Mouse (Mus musculus): ENCODE data around the gene Atp1a1. TPM values are rescaled to one million over a fixed set of nuclear protein-coding genes. Genes with fewer than 3 reads are reported as not detected.

Atp1a1 gene
- polyA plus RNA-seq, 1 experiment from 2014 or later: 58.4 TPM

DNA sequence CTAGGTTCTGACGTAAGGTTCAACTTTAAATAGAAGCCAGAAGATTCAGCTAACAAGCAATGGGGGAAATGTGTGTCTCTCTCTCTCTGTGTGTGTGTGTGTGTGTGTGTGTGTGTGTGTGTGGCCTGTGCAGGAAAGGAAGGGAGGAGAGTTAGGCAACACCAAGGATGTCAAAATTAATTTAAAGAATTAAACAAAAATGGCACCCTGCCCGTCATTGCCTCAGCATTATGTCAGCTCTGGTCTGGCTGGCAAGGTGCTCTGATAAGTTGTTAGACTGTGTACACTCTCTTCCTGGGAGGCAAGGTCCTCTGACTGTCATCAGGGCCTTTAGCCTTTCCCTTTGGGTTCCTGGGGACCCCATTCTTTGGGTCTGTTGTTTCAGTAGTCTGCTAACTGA is 47.8 kb downstream of the Atp1a1 start:
- H3K4me3 ChIP-seq (ENCODE audit: low read depth, low read length): no peak overlapping the region
- ATAC-seq: no peak
- H3K27me3 ChIP-seq (ENCODE audit: control insufficient read depth, insufficient read depth, low read depth, low read length): no peaks in the 10 kb centered on the region
- H3K9me3 ChIP-seq (replicated peaks; ENCODE audit: control insufficient read depth, low read length, poor library complexity, severe bottlenecking): no peaks in the 10 kb centered on the region
- no peak overlapping the region for H3K27ac ChIP-seq (ENCODE audit: low read length)
- H3K9ac ChIP-seq (ENCODE audit: low read depth, low read length): no peak overlapping the region
- H3K4me2 ChIP-seq (ENCODE audit: low read length): no peak overlapping the region
- peaks cover 7% of the 10 kb centered on the region for H3K4me1 ChIP-seq (ENCODE audit: control insufficient read depth, insufficient read depth, low read length)
- no peaks in the 10 kb centered on the region for H3K36me3 ChIP-seq (ENCODE audit: control insufficient read depth, insufficient read depth, low read length)
- WGBS: 82% methylated on average over 2 of the region's 2 CpGs

DNA sequence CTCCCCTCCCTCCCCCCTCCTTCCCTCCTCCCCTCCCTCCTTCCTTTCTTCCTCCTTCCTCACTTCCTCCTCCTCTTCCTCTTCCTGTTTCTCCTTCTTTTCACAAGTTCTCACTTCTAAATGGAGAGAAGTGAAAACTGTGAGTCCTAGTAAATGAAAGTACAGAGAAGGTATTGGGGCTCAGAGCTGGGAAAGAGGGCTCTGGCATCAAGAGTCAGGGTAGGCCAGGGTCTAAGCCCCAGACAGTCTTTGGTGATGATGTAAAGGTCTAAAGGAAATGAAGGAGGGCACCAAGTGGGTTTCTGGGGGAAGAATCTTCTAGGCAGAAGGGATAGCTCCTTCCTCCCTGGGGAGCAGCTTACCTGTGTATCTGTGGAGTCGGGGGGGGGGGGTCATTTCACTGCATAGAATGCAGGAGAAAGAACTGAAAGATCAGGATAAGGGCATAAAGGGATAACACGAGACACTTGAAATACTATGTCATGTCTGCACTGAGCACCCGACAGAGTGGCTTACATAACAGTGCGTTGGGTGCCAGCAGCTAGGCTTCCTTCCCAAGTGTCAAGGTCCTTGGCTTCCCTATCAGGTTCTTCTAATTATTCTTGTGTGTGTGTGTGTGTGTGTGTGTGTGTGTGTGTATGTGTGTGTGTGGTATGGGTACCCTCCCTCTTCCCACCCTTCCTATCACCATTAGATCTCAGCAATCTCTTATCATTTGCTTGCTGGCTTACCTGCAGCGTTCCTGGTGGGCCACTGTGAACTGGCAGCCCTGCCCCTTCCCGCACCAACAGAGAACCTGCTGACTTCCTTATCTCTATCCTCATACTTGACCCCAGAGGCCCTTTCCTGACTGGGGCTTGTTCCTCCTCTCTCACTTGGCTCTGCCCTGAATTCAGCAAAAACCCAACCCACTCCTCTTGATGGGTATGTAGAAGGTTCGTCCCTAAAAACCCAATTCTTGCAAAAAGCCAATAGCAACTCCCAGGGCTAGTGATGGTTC is 51.6 kb downstream of the Atp1a1 start:
- no peak overlapping the region for H3K27ac ChIP-seq (ENCODE audit: low read length)
- no peak for ATAC-seq
- 0 out of 2 replicates have a peak, but pooled peaks cover 2% of the 10 kb centered on the region for H3K4me1 ChIP-seq (ENCODE audit: control insufficient read depth, insufficient read depth, low read length)
- H3K4me3 ChIP-seq (ENCODE audit: low read depth, low read length): no peak overlapping the region
- H3K36me3 ChIP-seq (ENCODE audit: control insufficient read depth, insufficient read depth, low read length): no peaks in the 10 kb centered on the region
- WGBS: 88% methylated on average over 6 of the region's 7 CpGs
- H3K4me2 ChIP-seq (ENCODE audit: low read length): no peak overlapping the region
- no peaks in the 10 kb centered on the region for H3K27me3 ChIP-seq (ENCODE audit: control insufficient read depth, insufficient read depth, low read depth, low read length)
- no peak overlapping the region for H3K9ac ChIP-seq (ENCODE audit: low read depth, low read length)
- no peaks in the 10 kb centered on the region for H3K9me3 ChIP-seq (replicated peaks; ENCODE audit: control insufficient read depth, low read length, poor library complexity, severe bottlenecking)

DNA sequence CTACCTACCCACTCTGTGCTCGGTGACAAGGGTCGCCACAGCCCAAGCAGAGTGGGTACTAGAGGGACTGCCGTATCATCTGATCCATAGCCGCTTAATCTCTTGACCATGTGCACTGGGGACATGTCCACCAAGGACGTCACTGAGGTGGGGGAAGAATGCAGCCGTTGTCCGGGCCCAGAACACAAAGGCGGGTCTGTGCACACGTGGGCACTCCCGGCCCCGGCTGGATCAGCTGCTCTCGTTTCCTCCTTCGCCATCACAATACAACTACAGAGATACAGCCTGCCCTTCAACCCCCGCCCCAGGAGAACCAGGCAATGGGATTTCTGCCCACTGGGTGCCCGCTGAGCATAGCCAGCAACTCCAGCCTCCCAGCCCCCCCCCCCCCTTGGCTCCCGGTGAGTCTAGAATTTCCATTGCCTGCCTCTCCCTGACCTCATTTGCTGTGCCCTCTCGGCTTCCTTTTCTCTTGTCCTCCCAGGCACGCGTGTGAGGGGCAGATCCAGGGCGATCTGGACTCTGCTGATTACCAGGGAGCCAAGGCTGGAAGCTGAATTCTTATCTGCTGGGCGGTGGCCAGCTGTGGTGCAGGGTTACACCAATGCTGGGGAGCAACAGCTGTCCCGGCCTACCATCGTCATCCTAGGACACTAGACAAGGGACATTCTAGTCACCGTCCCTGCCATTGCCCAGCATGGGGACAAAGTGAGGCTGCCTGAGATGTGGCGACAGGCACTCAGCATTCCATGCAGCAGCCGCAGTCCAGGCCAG is 52.8 kb downstream of the Atp1a1 start:
- no peaks in the 10 kb centered on the region for H3K9me3 ChIP-seq (replicated peaks; ENCODE audit: control insufficient read depth, low read length, poor library complexity, severe bottlenecking)
- ATAC-seq: peak; percentile 47; the same call in 1 of the 2 replicates
- no peak overlapping the region for H3K4me3 ChIP-seq (ENCODE audit: low read depth, low read length)
- H3K36me3 ChIP-seq (ENCODE audit: control insufficient read depth, insufficient read depth, low read length): no peaks in the 10 kb centered on the region
- H3K4me1 ChIP-seq (ENCODE audit: control insufficient read depth, insufficient read depth, low read length): 0 out of 2 replicates have a peak, but pooled peaks cover 2% of the 10 kb centered on the region
- H3K27me3 ChIP-seq (ENCODE audit: control insufficient read depth, insufficient read depth, low read depth, low read length): no peaks in the 10 kb centered on the region
- no peak overlapping the region for H3K27ac ChIP-seq (ENCODE audit: low read length)
- H3K9ac ChIP-seq (ENCODE audit: low read depth, low read length): no peak overlapping the region
- 61% methylated on average over 26 of the region's 26 CpGs for WGBS
- H3K4me2 ChIP-seq (ENCODE audit: low read length): no peak overlapping the region

DNA sequence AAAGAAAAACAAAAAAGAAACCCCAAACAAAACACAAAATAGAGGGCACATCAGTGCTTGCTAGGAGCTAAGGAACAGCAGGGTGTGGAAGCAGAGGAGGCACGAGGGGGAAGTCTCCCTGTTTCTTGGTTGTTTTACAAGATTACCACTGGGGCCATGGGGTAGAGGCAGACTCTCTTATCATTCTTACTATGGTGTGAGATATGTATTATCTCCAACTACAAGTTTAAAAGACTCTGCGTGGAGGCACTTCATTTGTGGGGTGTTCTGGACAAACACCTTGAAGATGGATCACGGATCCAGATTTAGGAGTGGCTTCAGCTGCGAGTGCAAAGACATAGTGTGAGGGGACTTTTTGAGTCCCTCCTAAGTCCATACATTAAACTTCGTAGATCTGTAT is 54.7 kb downstream of the Atp1a1 start:
- ATAC-seq: no peak
- 0 out of 2 replicates have a peak, but pooled peaks cover 2% of the 10 kb centered on the region for H3K4me1 ChIP-seq (ENCODE audit: control insufficient read depth, insufficient read depth, low read length)

GRCm38 (mm10) chr3:101544116-101544515 is 60.4 kb downstream of the Atp1a1 start:
- Histone ChIP-seq H3K27me3 (ENCODE audit: control insufficient read depth, insufficient read depth, low read depth, low read length) (no peaks in the 10 kb centered on the region), H3K9me3 (replicated peaks; ENCODE audit: control insufficient read depth, low read length, poor library complexity, severe bottlenecking) (no peaks in the 10 kb centered on the region), H3K36me3 (ENCODE audit: control insufficient read depth, insufficient read depth, low read length) (no peaks in the 10 kb centered on the region), H3K4me3 (ENCODE audit: low read depth, low read length) (no peak overlapping the region), H3K4me1 (ENCODE audit: control insufficient read depth, insufficient read depth, low read length) (no peaks in the 10 kb centered on the region), H3K9ac (ENCODE audit: low read depth, low read length) (no peak overlapping the region), H3K27ac (ENCODE audit: low read length) (no peak overlapping the region), H3K4me2 (ENCODE audit: low read length) (no peak overlapping the region)
- ATAC-seq: no peak
- WGBS: 57% methylated on average over 7 of the region's 7 CpGs

More for the DNA sequence above, 54.7 kb downstream of the Atp1a1 start:
- Histone ChIP-seq H3K27me3 (ENCODE audit: control insufficient read depth, insufficient read depth, low read depth, low read length) (no peaks in the 10 kb centered on the region), H3K4me2 (ENCODE audit: low read length) (no peak overlapping the region), H3K27ac (ENCODE audit: low read length) (no peak overlapping the region), H3K9ac (ENCODE audit: low read depth, low read length) (no peak overlapping the region), H3K9me3 (replicated peaks; ENCODE audit: control insufficient read depth, low read length, poor library complexity, severe bottlenecking) (no peaks in the 10 kb centered on the region), H3K4me3 (ENCODE audit: low read depth, low read length) (no peak overlapping the region), H3K36me3 (ENCODE audit: control insufficient read depth, insufficient read depth, low read length) (no peaks in the 10 kb centered on the region)
- 85% methylated on average over 5 of the region's 5 CpGs for WGBS

DNA sequence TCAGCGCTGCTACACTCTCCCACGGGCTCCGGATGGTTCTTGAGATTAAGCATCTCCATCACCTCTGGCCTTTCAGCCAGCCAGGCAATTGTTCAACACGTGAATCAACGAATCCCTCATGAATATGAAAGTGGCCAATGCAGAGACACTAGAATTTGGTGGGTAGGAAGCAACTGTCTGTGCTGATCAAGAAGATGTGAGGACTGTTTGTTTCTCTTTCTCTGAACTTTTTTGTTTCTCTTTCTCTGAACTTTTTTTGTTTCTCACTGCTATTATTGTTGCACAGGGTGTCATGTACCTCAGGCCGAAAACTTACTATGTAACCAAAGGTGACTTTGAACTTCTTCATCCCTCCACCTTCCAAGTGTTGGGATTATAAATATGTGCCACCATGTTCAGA is 62.9 kb downstream of the Atp1a1 start:
- 35% methylated on average over 6 of the region's 6 CpGs for WGBS
- Histone ChIP-seq H3K27ac (ENCODE audit: low read length) (no peak overlapping the region), H3K9ac (ENCODE audit: low read depth, low read length) (no peak overlapping the region), H3K4me1 (ENCODE audit: control insufficient read depth, insufficient read depth, low read length) (no peaks in the 10 kb centered on the region), H3K4me2 (ENCODE audit: low read length) (no peak overlapping the region), H3K4me3 (ENCODE audit: low read depth, low read length) (no peak overlapping the region), H3K27me3 (ENCODE audit: control insufficient read depth, insufficient read depth, low read depth, low read length) (no peaks in the 10 kb centered on the region), H3K9me3 (replicated peaks; ENCODE audit: control insufficient read depth, low read length, poor library complexity, severe bottlenecking) (no peaks in the 10 kb centered on the region), H3K36me3 (ENCODE audit: control insufficient read depth, insufficient read depth, low read length) (no peaks in the 10 kb centered on the region)
- no peak for ATAC-seq

DNA sequence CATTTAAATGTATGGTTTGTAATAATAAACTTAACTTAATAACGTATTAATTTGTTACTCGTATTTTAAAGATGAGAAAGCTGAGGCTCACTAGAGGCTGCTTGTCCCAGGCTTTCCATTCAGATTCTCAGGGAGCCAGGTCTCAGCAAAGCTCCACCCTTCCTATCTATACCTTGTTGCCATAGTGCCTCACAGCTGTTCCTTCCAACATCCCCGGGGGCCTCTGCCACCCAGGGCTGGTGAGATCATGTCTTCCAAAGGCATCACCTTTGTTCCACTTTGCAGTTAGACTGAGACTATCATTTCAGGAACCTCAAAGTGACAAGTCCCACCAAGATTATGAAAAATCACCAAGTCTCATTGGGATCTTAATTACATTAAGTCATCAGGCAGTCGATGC is 63.9 kb downstream of the Atp1a1 start:
- Histone ChIP-seq H3K4me1 (ENCODE audit: control insufficient read depth, insufficient read depth, low read length) (no peaks in the 10 kb centered on the region), H3K4me2 (ENCODE audit: low read length) (no peak overlapping the region), H3K4me3 (ENCODE audit: low read depth, low read length) (no peak overlapping the region), H3K9me3 (replicated peaks; ENCODE audit: control insufficient read depth, low read length, poor library complexity, severe bottlenecking) (no peaks in the 10 kb centered on the region), H3K9ac (ENCODE audit: low read depth, low read length) (no peak overlapping the region), H3K36me3 (ENCODE audit: control insufficient read depth, insufficient read depth, low read length) (no peaks in the 10 kb centered on the region), H3K27me3 (ENCODE audit: control insufficient read depth, insufficient read depth, low read depth, low read length) (no peaks in the 10 kb centered on the region), H3K27ac (ENCODE audit: low read length) (no peak overlapping the region)
- 72% methylated on average over 4 of the region's 4 CpGs for WGBS
- no peak for ATAC-seq

DNA sequence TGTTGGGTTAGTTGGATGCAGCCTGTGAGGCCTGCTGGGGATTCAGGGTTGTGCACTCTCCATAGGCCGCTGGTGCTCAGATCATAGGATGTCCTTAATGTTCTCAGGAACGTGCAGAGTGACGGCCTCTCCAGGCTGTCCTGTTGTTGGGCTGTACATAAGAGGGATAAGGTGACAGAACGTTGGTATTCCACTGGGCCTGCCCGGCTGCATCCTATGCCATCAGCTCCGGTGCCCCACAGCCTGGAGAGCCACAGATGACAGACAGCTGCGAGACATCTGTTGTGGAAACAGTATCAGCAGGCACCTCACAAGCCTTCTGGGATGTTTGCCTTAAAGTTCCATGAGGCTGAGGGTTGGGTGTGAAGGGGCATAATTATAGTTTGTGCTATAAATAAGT is 68.2 kb downstream of the Atp1a1 start:
- no peaks in the 10 kb centered on the region for H3K4me1 ChIP-seq (ENCODE audit: control insufficient read depth, insufficient read depth, low read length)
- H3K4me2 ChIP-seq (ENCODE audit: low read length): no peak overlapping the region
- no peak overlapping the region for H3K27ac ChIP-seq (ENCODE audit: low read length)
- ATAC-seq: no peak
- no peak overlapping the region for H3K4me3 ChIP-seq (ENCODE audit: low read depth, low read length)
- no peak overlapping the region for H3K9ac ChIP-seq (ENCODE audit: low read depth, low read length)
- H3K27me3 ChIP-seq (ENCODE audit: control insufficient read depth, insufficient read depth, low read depth, low read length): no peaks in the 10 kb centered on the region
- H3K36me3 ChIP-seq (ENCODE audit: control insufficient read depth, insufficient read depth, low read length): no peaks in the 10 kb centered on the region
- no peaks in the 10 kb centered on the region for H3K9me3 ChIP-seq (replicated peaks; ENCODE audit: control insufficient read depth, low read length, poor library complexity, severe bottlenecking)
- 86% methylated on average over 7 of the region's 7 CpGs for WGBS

GRCm38 (mm10) chr3:101534311-101534710 is 70.2 kb downstream of the Atp1a1 start:
- Histone ChIP-seq H3K9me3 (replicated peaks; ENCODE audit: control insufficient read depth, low read length, poor library complexity, severe bottlenecking) (no peaks in the 10 kb centered on the region), H3K36me3 (ENCODE audit: control insufficient read depth, insufficient read depth, low read length) (no peaks in the 10 kb centered on the region), H3K27me3 (ENCODE audit: control insufficient read depth, insufficient read depth, low read depth, low read length) (no peaks in the 10 kb centered on the region), H3K4me3 (ENCODE audit: low read depth, low read length) (no peak overlapping the region), H3K4me1 (ENCODE audit: control insufficient read depth, insufficient read depth, low read length) (peaks cover 2% of the 10 kb centered on the region), H3K9ac (ENCODE audit: low read depth, low read length) (no peak overlapping the region), H3K27ac (ENCODE audit: low read length) (no peak overlapping the region), H3K4me2 (ENCODE audit: low read length) (no peak overlapping the region)
- ATAC-seq: no peak
- 87% methylated on average over 9 of the region's 9 CpGs for WGBS
